Mouse (Mus musculus): ENCODE measurements around the gene Nars2. TPM values are rescaled to one million over a fixed set of nuclear protein-coding genes. Genes with fewer than 3 reads are reported as not detected.
A peak's percentile ranks its signal among the peaks of the same experiment; 100 is the strongest.

The Nars2 gene
- total and polyA plus RNA-seq, 3 experiments = 12.1 to 19.1 (median 14.6) TPM

DNA sequence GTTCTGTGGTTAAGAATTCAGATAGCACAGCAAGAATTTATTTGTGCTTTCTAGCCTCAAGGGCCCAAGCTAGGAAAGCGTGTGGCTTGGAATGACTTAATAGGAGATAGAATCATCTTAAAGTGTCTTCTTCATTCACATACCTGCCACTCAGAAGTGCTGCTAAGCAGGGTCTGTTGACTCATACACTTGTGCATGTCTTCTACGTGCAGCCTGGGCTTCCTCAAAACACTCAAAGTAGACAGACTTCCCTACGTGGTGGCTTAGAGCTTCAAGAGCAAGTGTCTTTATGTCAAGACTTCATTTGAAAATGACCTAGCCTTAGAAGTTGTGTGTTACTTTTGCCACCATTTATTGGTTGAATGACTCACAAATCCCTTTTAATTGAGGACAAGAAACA lies 142.9 kb downstream of the Nars2 start:
- Histone ChIP-seq H3K4me3 (replicated peaks in 1 of 3; ENCODE audit: low read depth in 2 of 3, low read length in 2 of 3, poor library complexity in 1 of 3) (no peak overlapping the region), H3K27ac (ENCODE audit: insufficient read depth, low read depth) (no peak overlapping the region), H3K79me2 (replicated peaks; ENCODE audit: control insufficient read depth, extremely low read depth, insufficient read depth, poor library complexity, severe bottlenecking) (no peaks in the 10 kb centered on the region), H3K4me2 (ENCODE audit: insufficient read depth, low read depth, poor library complexity, severe bottlenecking) (no peak overlapping the region), H3K36me3 (replicated peaks in 1 of 2; ENCODE audit: control insufficient read depth in 1 of 2, insufficient read depth in 1 of 2, low read length in 1 of 2) (no peaks in the 10 kb centered on the region), H3K27me3 (replicated peaks) (no peaks in the 10 kb centered on the region), H3K4me1 (ENCODE audit: control insufficient read depth in 1 of 2, insufficient read depth in 2 of 2) (no peaks in the 10 kb centered on the region), H3K9ac (ENCODE audit: insufficient read depth, low read depth) (no peak overlapping the region), H3K9me3 (replicated peaks; ENCODE audit: low read length) (no peaks in the 10 kb centered on the region)
- in situ Hi-C loops (cut with MboI; ENCODE audit: low pct_ligation_motif_present, low pct_unique_long_range_greater_than_20kb, low sequenced_read_pairs) (no loop called here), dilution Hi-C loops (cut with MboI; ENCODE audit: extremely low pct_ligation_motif_present, extremely low pct_unique_long_range_greater_than_20kb, low sequenced_read_pairs) (no loop called here)
- TF ChIP-seq E2F4 (IDR thresholded peaks at IDR 0.05; ENCODE audit: insufficient replicate concordance, low read depth, low read length) = no peak
- no peak for TF ChIP-seq IRF4 (IDR thresholded peaks at IDR 0.05; ENCODE audit: low read depth, low read length)
- no peak for TF ChIP-seq EP300 (IDR thresholded peaks at IDR 0.05; ENCODE audit: low read length)
- TF ChIP-seq SIN3A (IDR thresholded peaks at IDR 0.05; ENCODE audit: low read length) = no peak
- TF ChIP-seq CHD1 (IDR thresholded peaks at IDR 0.05; ENCODE audit: low read depth, low read length) = no peak
- no peak for TF ChIP-seq POLR2A (IDR thresholded peaks at IDR 0.05; ENCODE audit: low read depth, low read length)
- TF ChIP-seq ZKSCAN1 (IDR thresholded peaks at IDR 0.05; ENCODE audit: borderline replicate concordance, low read depth, low read length) = no peak
- no peak for TF ChIP-seq JUND (conservative IDR thresholded peaks at IDR 0.05; ENCODE audit: low read depth, low read length)
- no peak for TF ChIP-seq MAX (IDR thresholded peaks at IDR 0.05; ENCODE audit: low read length)
- no peak for TF ChIP-seq MEF2A (IDR thresholded peaks at IDR 0.05; ENCODE audit: borderline replicate concordance, low read depth, low read length)
- no peak for TF ChIP-seq NELFE (IDR thresholded peaks at IDR 0.05; ENCODE audit: low read depth, low read length)
- TF ChIP-seq HCFC1 (IDR thresholded peaks at IDR 0.05; ENCODE audit: low read depth, low read length) = no peak
- no peak for TF ChIP-seq SMC3 (IDR thresholded peaks at IDR 0.05; ENCODE audit: low read depth, low read length)
- TF ChIP-seq MXI1 (IDR thresholded peaks at IDR 0.05; ENCODE audit: low read depth, low read length) = no peak
- no peak for TF ChIP-seq USF2 (conservative IDR thresholded peaks at IDR 0.05; ENCODE audit: low read depth, low read length)
- no peak for TF ChIP-seq ELF1 (IDR thresholded peaks at IDR 0.05; ENCODE audit: low read depth, low read length)
- no peak for DNase-seq (ENCODE audit: extremely low read depth)

DNA sequence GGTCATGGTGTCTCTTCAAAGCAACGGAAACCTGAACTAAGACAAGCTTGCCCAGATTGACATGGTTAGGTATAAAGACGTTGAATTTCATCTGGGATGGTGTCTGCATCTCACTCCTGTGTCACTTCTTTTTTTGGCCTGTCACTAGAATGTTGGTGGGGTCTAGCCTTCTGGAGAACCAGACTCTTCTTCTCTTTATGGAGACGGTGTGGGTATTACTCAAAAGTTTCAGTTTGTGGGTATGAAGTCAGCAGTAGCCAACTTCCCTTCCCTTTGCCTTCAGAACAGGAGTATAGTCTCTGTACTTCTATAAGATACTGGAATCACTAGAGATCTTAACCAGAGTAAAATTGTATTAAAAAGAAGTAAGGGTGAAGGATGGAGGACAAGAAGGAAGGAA lies 156.8 kb downstream of the Nars2 start:
- in situ Hi-C loops (cut with MboI; ENCODE audit: low pct_ligation_motif_present, low pct_unique_long_range_greater_than_20kb, low sequenced_read_pairs) = no loop called here
- H3K36me3 ChIP-seq (replicated peaks in 1 of 2; ENCODE audit: control insufficient read depth in 1 of 2, insufficient read depth in 1 of 2, low read length in 1 of 2) = no peaks in the 10 kb centered on the region
- TF ChIP-seq EP300 (IDR thresholded peaks at IDR 0.05; ENCODE audit: low read length) (0 out of 2 replicates have a peak, but pooled peaks have one; percentile 14), ZKSCAN1 (IDR thresholded peaks at IDR 0.05; ENCODE audit: borderline replicate concordance, low read depth, low read length) (no peak), MEF2A (IDR thresholded peaks at IDR 0.05; ENCODE audit: borderline replicate concordance, low read depth, low read length) (no peak), MAZ (IDR thresholded peaks at IDR 0.05; ENCODE audit: low read depth, low read length) (no peak)
- H3K4me2 ChIP-seq (ENCODE audit: insufficient read depth, low read depth, poor library complexity, severe bottlenecking) = peak overlapping the region; percentile 1; the same call in 1 of the 2 replicates
- no peak for DNase-seq (ENCODE audit: extremely low read depth)
- dilution Hi-C loops (cut with MboI; ENCODE audit: extremely low pct_ligation_motif_present, extremely low pct_unique_long_range_greater_than_20kb, low sequenced_read_pairs) = no loop called here
- H3K4me1 ChIP-seq (ENCODE audit: control insufficient read depth in 1 of 2, insufficient read depth in 2 of 2) = peaks cover 0 to 5% of the 10 kb centered on the region in 2 experiments; a peak in 1 of 4 replicates
- no peaks in the 10 kb centered on the region for H3K9me3 ChIP-seq (replicated peaks; ENCODE audit: low read length)
- H3K9ac ChIP-seq (ENCODE audit: insufficient read depth, low read depth) = no peak overlapping the region
- H3K79me2 ChIP-seq (replicated peaks; ENCODE audit: control insufficient read depth, extremely low read depth, insufficient read depth, poor library complexity, severe bottlenecking) = no peaks in the 10 kb centered on the region
- H3K27ac ChIP-seq (ENCODE audit: insufficient read depth, low read depth) = no peak overlapping the region
- peak overlapping the region in 1 of 3 experiments; percentile 24 for H3K4me3 ChIP-seq (replicated peaks in 1 of 3; ENCODE audit: low read depth in 2 of 3, low read length in 2 of 3, poor library complexity in 1 of 3)
- H3K27me3 ChIP-seq (replicated peaks) = no peaks in the 10 kb centered on the region

Other genes with a start within 250 kb of the Nars2 start
- gene Gab2, start 130.1 kb downstream of the Nars2 start, total RNA-seq (2012; rRNA removed) = 0.13 and 0.30 TPM in 2 replicates
- 0.12 TPM in 2 replicates for gene Gab2, start 130.1 kb downstream of the Nars2 start, total RNA-seq (2014; rRNA removed)
- 0.41 and 0.50 TPM in 2 replicates for gene Gab2, start 130.1 kb downstream of the Nars2 start, polyA plus RNA-seq (2012; ENCODE audit: insufficient read length, low read depth)

All from CH12.LX (cell line).